Mouse (Mus musculus): ENCODE measurements around the gene Olfr263. TPM values are rescaled to one million over a fixed set of nuclear protein-coding genes. Genes with fewer than 3 reads are reported as not detected.
A peak's percentile ranks its signal among the peaks of the same experiment; 100 is the strongest.

Gene Olfr263
- polyA plus RNA-seq, 1 experiment from 2014 or later: not detected

DNA sequence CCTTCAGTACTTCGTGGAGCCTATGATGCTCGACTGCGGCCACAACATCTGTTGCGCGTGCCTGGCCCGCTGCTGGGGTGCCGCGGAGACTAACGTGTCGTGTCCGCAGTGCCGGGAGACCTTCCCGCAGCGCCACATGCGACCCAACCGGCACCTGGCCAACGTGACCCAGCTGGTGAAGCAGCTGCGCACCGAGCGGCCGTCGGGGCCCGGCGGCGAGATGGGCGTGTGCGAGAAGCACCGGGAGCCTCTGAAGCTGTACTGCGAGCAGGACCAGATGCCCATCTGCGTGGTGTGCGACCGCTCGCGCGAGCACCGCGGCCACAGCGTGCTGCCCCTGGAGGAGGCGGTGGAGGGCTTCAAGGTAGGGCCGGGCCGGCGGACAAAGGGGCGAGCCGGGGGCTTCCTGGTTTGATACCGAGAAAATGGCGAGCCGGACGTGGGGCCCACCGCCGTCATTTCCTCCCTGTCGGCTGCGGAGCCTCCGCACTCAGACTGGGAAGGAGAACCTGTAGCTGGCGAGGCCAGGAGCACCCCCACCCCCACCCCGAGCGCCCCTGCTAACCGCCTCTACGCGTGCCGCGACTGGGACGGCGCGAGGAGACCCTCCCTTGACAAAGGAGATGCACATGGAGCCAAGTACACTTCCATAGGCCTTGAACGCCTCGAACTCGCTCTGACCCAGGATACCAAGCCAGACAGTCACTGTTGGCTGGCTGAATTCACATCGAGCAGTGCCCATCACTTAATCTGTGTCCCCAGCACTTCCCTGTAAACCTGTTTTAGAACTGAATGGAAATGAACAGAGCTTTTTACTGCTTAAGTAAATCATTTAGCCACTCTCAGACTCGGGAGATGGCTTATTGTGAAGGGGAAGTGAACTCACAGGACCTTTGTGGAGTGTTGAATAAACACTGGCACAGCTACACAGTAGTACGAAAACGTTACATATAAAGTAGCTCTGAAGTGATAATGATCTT, 51.4 kb downstream of the Olfr263 start:
- Histone ChIP-seq H3K27ac (ENCODE audit: low read length) (peak overlapping the region; percentile 95), H3K9ac (replicated peaks; ENCODE audit: low read depth, low read length) (peak overlapping the region; percentile 95), H3K4me2 (replicated peaks; ENCODE audit: low read depth, low read length) (peak overlapping the region; percentile 56), H3K4me1 (ENCODE audit: control insufficient read depth, insufficient read depth, low read length) (peaks cover 19% of the 10 kb centered on the region), H3K36me3 (ENCODE audit: control insufficient read depth, insufficient read depth, low read length) (peaks cover 37% of the 10 kb centered on the region), H3K27me3 (ENCODE audit: control insufficient read depth, insufficient read depth, low read length) (no peaks in the 10 kb centered on the region), H3K9me3 (ENCODE audit: control insufficient read depth, low read depth, low read length) (no peaks in the 10 kb centered on the region), H3K4me3 (ENCODE audit: low read depth, low read length) (peak overlapping the region; percentile 100)
- WGBS: under 1% methylated on average over 69 of the region's 71 CpGs
- ATAC-seq (ENCODE audit: insufficient number of reproducible peaks, insufficient read depth, low FRiP score, low read depth): peak; percentile 50

DNA sequence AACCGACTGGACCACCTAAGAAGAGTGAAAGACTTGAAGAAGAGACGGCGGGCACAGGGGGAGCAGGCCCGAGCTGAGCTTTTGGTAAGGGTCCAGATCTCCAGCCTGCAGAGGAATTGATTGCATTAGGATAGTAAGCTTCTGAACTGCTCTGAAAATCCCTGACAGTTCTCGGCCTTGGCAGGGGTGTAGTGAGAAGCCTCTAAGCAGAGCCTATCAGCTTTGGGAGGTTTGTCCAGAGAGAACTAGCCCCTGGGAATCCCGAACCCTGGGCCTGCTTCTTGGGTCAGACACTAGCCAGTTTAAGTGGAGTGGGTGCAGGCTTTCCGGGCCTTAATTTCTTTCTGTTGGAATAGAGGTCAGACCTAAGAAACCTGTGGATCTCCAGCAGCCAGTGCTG, 52.6 kb downstream of the Olfr263 start:
- WGBS: 54% methylated on average over 7 of the region's 7 CpGs
- Histone ChIP-seq H3K4me3 (ENCODE audit: low read depth, low read length) (peak overlapping the region; percentile 100), H3K27me3 (ENCODE audit: control insufficient read depth, insufficient read depth, low read length) (no peaks in the 10 kb centered on the region), H3K4me2 (replicated peaks; ENCODE audit: low read depth, low read length) (peak overlapping the region; percentile 56), H3K9ac (replicated peaks; ENCODE audit: low read depth, low read length) (no peak overlapping the region), H3K27ac (ENCODE audit: low read length) (no peak overlapping the region), H3K9me3 (ENCODE audit: control insufficient read depth, low read depth, low read length) (no peaks in the 10 kb centered on the region), H3K4me1 (ENCODE audit: control insufficient read depth, insufficient read depth, low read length) (peaks cover 19% of the 10 kb centered on the region), H3K36me3 (ENCODE audit: control insufficient read depth, insufficient read depth, low read length) (peaks cover 48% of the 10 kb centered on the region)
- no peak for ATAC-seq (ENCODE audit: insufficient number of reproducible peaks, insufficient read depth, low FRiP score, low read depth)

GRCm38 (mm10) chr13:21183066-21183465, 53.6 kb downstream of the Olfr263 start:
- no peak overlapping the region for H3K4me3 ChIP-seq (ENCODE audit: low read depth, low read length)
- no peaks in the 10 kb centered on the region for H3K27me3 ChIP-seq (ENCODE audit: control insufficient read depth, insufficient read depth, low read length)
- no peak overlapping the region for H3K9ac ChIP-seq (replicated peaks; ENCODE audit: low read depth, low read length)
- H3K4me2 ChIP-seq (replicated peaks; ENCODE audit: low read depth, low read length): no peak overlapping the region
- peaks cover 19% of the 10 kb centered on the region for H3K4me1 ChIP-seq (ENCODE audit: control insufficient read depth, insufficient read depth, low read length)
- H3K9me3 ChIP-seq (ENCODE audit: control insufficient read depth, low read depth, low read length): no peaks in the 10 kb centered on the region
- WGBS: 93% methylated on average over 6 of the region's 6 CpGs
- no peak overlapping the region for H3K27ac ChIP-seq (ENCODE audit: low read length)
- no peak for ATAC-seq (ENCODE audit: insufficient number of reproducible peaks, insufficient read depth, low FRiP score, low read depth)
- peaks cover 58% of the 10 kb centered on the region for H3K36me3 ChIP-seq (ENCODE audit: control insufficient read depth, insufficient read depth, low read length)

GRCm38 (mm10) chr13:21183661-21184060, 54.2 kb downstream of the Olfr263 start:
- Histone ChIP-seq H3K4me2 (replicated peaks; ENCODE audit: low read depth, low read length) (no peak overlapping the region), H3K4me3 (ENCODE audit: low read depth, low read length) (no peak overlapping the region), H3K4me1 (ENCODE audit: control insufficient read depth, insufficient read depth, low read length) (peaks cover 19% of the 10 kb centered on the region), H3K36me3 (ENCODE audit: control insufficient read depth, insufficient read depth, low read length) (peaks cover 64% of the 10 kb centered on the region), H3K9ac (replicated peaks; ENCODE audit: low read depth, low read length) (no peak overlapping the region), H3K27ac (ENCODE audit: low read length) (no peak overlapping the region), H3K27me3 (ENCODE audit: control insufficient read depth, insufficient read depth, low read length) (no peaks in the 10 kb centered on the region), H3K9me3 (ENCODE audit: control insufficient read depth, low read depth, low read length) (no peaks in the 10 kb centered on the region)
- ATAC-seq (ENCODE audit: insufficient number of reproducible peaks, insufficient read depth, low FRiP score, low read depth): no peak
- WGBS: 86% methylated on average over 7 of the region's 7 CpGs

DNA sequence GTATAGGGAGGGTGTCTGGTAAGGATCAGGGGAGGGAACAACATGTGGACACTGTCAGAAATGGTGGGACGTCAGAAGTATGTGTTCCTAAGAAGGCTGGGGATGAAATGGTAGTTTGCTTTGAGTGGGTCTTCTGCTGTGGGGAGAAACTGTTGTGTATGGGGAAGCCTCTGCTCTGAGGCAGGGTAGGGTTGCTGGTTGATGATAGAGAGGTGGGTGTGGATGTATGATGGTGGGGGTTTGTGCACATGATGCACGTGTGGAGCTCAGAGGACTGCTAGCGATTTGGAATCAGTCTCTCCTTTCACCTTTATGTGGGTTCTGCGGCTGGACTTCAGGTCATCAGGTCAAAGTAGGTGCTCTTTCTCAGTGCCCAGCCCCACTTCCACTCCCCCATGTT, 56.1 kb downstream of the Olfr263 start:
- no peak overlapping the region for H3K4me2 ChIP-seq (replicated peaks; ENCODE audit: low read depth, low read length)
- no peak overlapping the region for H3K9ac ChIP-seq (replicated peaks; ENCODE audit: low read depth, low read length)
- peaks cover 14% of the 10 kb centered on the region for H3K4me1 ChIP-seq (ENCODE audit: control insufficient read depth, insufficient read depth, low read length)
- peaks cover 81% of the 10 kb centered on the region for H3K36me3 ChIP-seq (ENCODE audit: control insufficient read depth, insufficient read depth, low read length)
- 76% methylated on average over 4 of the region's 4 CpGs for WGBS
- H3K4me3 ChIP-seq (ENCODE audit: low read depth, low read length): no peak overlapping the region
- ATAC-seq (ENCODE audit: insufficient number of reproducible peaks, insufficient read depth, low FRiP score, low read depth): no peak
- no peak overlapping the region for H3K27ac ChIP-seq (ENCODE audit: low read length)
- H3K9me3 ChIP-seq (ENCODE audit: control insufficient read depth, low read depth, low read length): no peaks in the 10 kb centered on the region
- no peaks in the 10 kb centered on the region for H3K27me3 ChIP-seq (ENCODE audit: control insufficient read depth, insufficient read depth, low read length)

Other genes starting within 250 kb of the Olfr263 start
- gene Olfr1370, start 54.7 kb upstream of the Olfr263 start, polyA plus RNA-seq (2014; fragmentation: Nextera tagmentation; extraction: Ambion mirVana): not detected in 2 replicates
- gene Olfr1369-ps1, start 18.2 kb upstream of the Olfr263 start, polyA plus RNA-seq (2014; fragmentation: Nextera tagmentation; extraction: Ambion mirVana): not detected in 2 replicates
- gene Olfr1368, start 16.2 kb downstream of the Olfr263 start, polyA plus RNA-seq (2014; fragmentation: Nextera tagmentation; extraction: Ambion mirVana): not detected in 2 replicates
- gene Trim27, start 49.8 kb downstream of the Olfr263 start, polyA plus RNA-seq (2014; fragmentation: Nextera tagmentation; extraction: Ambion mirVana): 123 and 128 TPM in 2 replicates
- not detected in 2 replicates for gene Gpx5, start 163.1 kb downstream of the Olfr263 start, polyA plus RNA-seq (2014; fragmentation: Nextera tagmentation; extraction: Ambion mirVana)
- gene Gpx6, start 182.5 kb downstream of the Olfr263 start, polyA plus RNA-seq (2014; fragmentation: Nextera tagmentation; extraction: Ambion mirVana): not detected in 2 replicates
- gene Olfr1367, start 217.3 kb downstream of the Olfr263 start, polyA plus RNA-seq (2014; fragmentation: Nextera tagmentation; extraction: Ambion mirVana): not detected in 2 replicates
- 11.5 and 12.3 TPM in 2 replicates for gene Zscan12, start 233.2 kb downstream of the Olfr263 start, polyA plus RNA-seq (2014; fragmentation: Nextera tagmentation; extraction: Ambion mirVana)